Mouse (Mus musculus) C2C12 (cell line): ENCODE data around the gene Kcnd2. TPM values are rescaled to one million over a fixed set of nuclear protein-coding genes. Genes with fewer than 3 reads are reported as not detected.

ENCODE experiments used
- H3K27me3 ChIP-seq: one replicate; pipeline ENCODE4 v1.6.1; 2011; ENCODE audit not compliant: control insufficient read depth, insufficient read depth, insufficient read length
- H3K36me3 ChIP-seq: one replicate; pipeline ENCODE4 v1.6.1; 2011; ENCODE audit not compliant: control insufficient read depth, insufficient read depth
- H3K4me3 ChIP-seq: one replicate; pipeline ENCODE4 v1.5.1; 2011; ENCODE audit warnings: mild to moderate bottlenecking, control low read depth; ENCODE audit not compliant: poor library complexity, insufficient read depth, severe bottlenecking
- H3K79me2 ChIP-seq: one replicate; pipeline ENCODE4 v1.6.1; 2011; ENCODE audit not compliant: control insufficient read depth, insufficient read depth
- H3K79me3 ChIP-seq: one replicate; pipeline ENCODE4 v1.6.1; 2011; ENCODE audit warnings: low read depth, control low read depth
- H3ac ChIP-seq: one replicate; pipeline ENCODE3; 2011; ENCODE audit warnings: low read depth; ENCODE audit not compliant: control insufficient read depth, insufficient read length
- CEBPB ChIP-seq: IDR thresholded peaks from one replicate; pipeline ENCODE4 v1.6.1; 2011; ENCODE audit warnings: low read depth, mild to moderate bottlenecking, control low read depth, moderate library complexity
- CTCF ChIP-seq: IDR thresholded peaks from one replicate; pipeline ENCODE4 v1.5.1; 2011; ENCODE audit not compliant: control insufficient read depth, insufficient read depth, insufficient read length
- FOSL1 ChIP-seq: IDR thresholded peaks from one replicate; pipeline ENCODE4 v1.8.0; 2011; ENCODE audit warnings: mild to moderate bottlenecking, low read length; ENCODE audit not compliant: poor library complexity, insufficient read depth, severe bottlenecking
- MAX ChIP-seq: IDR thresholded peaks from one replicate; pipeline ENCODE4 v1.6.1; 2011; ENCODE audit warnings: mild to moderate bottlenecking, control low read depth
- MYOD1 ChIP-seq: IDR thresholded peaks from one replicate; pipeline ENCODE4 v1.6.1; 2011; ENCODE audit warnings: low read depth; ENCODE audit not compliant: control insufficient read depth, insufficient read length
- MYOG ChIP-seq: IDR thresholded peaks from one replicate; pipeline ENCODE4 v1.6.1; 2011; ENCODE audit not compliant: control insufficient read depth, insufficient read length; ENCODE audit errors: extremely low read depth
- USF1 ChIP-seq: IDR thresholded peaks from one replicate; pipeline ENCODE4 v1.6.1; 2011; ENCODE audit warnings: low read depth, mild to moderate bottlenecking, control low read depth, moderate library complexity
- polyA plus RNA-seq: library from polyadenylated mRNA; unstranded; fragments of >200 nt; fragmentation: generic; extraction: Trizol; gene quantifications from one replicate; pipeline ENCODE4 v1.2.1, GENCODE M21; 2012; ENCODE audit warnings: missing spikeins

Kcnd2 gene
- polyA plus RNA-seq, 1 experiment = not detected

- H3K36me3 ChIP-seq = no peaks in the 10 kb centered on the region
- H3K79me3 ChIP-seq = no peaks in the 10 kb centered on the region
- H3K27me3 ChIP-seq = peaks cover 4% of the 10 kb centered on the region
- no peak overlapping the region for H3K4me3 ChIP-seq
- TF ChIP-seq MYOG = no peak
- TF ChIP-seq MAX = no peak
- TF ChIP-seq CEBPB = no peak
- no peaks in the 10 kb centered on the region for H3K79me2 ChIP-seq
- H3ac ChIP-seq = no peak overlapping the region
These were observed 503.8 kb downstream of the Kcnd2 start for GRCm38 (mm10) chr6:21719121-21719520.

DNA sequence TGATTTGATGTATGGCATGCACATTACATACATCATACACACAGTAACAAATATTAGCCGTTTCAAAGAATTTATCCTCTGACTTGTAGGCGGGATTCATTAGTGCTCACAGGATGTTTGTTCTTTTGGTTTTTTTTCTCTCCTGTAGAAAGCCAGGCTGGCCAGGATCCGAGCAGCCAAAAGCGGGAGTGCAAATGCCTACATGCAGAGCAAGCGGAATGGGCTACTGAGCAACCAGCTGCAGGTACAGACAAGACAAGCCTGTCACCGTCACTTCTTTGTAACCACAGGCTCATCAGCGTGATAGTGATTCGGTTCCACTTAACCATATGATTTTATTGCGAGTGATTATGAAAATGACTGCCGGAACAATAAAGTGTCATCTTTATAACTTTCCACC, 506.9 kb downstream of the Kcnd2 start:
- no peaks in the 10 kb centered on the region for H3K36me3 ChIP-seq
- H3K79me3 ChIP-seq = no peaks in the 10 kb centered on the region
- no peak overlapping the region for H3K4me3 ChIP-seq
- TF ChIP-seq MYOG (no peak), USF1 (no peak), MYOD1 (no peak), FOSL1 (no peak), CEBPB (no peak), CTCF (no peak), MAX (no peak)
- H3ac ChIP-seq = no peak overlapping the region
- peaks cover 4% of the 10 kb centered on the region for H3K27me3 ChIP-seq
- no peaks in the 10 kb centered on the region for H3K79me2 ChIP-seq

DNA sequence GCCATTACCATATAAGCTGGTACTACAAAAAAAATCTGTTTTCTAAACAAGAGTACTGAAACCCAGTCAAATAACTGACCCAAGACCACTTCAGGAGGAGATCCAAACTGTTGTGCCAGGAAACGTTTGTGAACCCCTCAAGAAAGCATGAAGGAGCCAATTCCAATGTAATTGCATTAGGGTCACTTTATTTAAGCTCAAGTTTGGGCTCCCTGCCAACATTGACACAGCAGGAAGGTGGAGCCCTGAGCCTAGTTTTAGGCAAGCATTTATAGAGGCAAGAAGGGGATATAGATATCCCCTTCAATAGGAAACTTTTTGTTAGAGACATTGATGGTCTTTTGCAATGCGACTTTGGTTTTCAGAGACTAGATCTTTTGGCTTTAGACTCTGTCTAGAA, 525.3 kb downstream of the Kcnd2 start:
- TF ChIP-seq USF1 (no peak), FOSL1 (no peak), CEBPB (no peak), CTCF (no peak), MYOG (no peak), MYOD1 (no peak), MAX (no peak)
- no peaks in the 10 kb centered on the region for H3K79me3 ChIP-seq
- no peak overlapping the region for H3ac ChIP-seq
- H3K4me3 ChIP-seq = no peak overlapping the region
- H3K79me2 ChIP-seq = no peaks in the 10 kb centered on the region
- no peaks in the 10 kb centered on the region for H3K36me3 ChIP-seq
- H3K27me3 ChIP-seq = no peaks in the 10 kb centered on the region

DNA sequence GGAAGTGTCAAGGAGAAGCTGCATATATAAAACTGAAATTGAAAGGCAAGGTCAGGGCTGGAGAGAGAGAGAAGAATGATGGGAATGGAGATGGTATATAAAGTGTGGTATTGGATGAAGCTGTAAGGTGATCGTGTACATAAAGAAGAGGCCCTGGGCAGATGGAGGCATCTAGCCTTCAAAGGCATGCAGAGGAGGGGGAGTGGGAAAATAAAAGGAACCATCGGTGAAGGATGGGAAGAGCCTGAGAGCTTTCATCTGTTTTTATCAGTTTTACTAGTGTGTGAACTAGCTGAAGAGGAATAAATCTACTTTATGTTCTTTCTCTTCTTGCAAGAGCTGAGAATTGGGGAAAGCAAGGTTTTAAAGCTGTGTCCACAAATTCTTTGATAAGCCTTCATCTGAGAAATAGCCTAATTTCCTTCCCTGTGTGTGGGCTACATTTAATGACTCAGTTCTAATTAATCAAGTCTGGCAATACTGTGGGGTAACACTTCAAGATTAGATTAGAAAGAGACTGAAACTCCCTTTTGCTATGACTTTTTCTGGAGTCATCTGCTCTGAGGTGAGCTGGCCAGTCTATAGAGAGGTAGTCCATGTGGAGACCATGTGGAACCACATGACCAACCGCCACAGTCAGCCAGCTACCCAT, 529.4 kb downstream of the Kcnd2 start:
- H3ac ChIP-seq = no peak overlapping the region
- no peaks in the 10 kb centered on the region for H3K79me3 ChIP-seq
- H3K36me3 ChIP-seq = no peaks in the 10 kb centered on the region
- no peaks in the 10 kb centered on the region for H3K79me2 ChIP-seq
- no peaks in the 10 kb centered on the region for H3K27me3 ChIP-seq
- H3K4me3 ChIP-seq = no peak overlapping the region
- TF ChIP-seq MAX = no peak
- no peak for TF ChIP-seq MYOG
- TF ChIP-seq CTCF = no peak
- TF ChIP-seq USF1 = no peak
- TF ChIP-seq CEBPB = no peak
- TF ChIP-seq MYOD1 = no peak
- TF ChIP-seq FOSL1 = no peak

- Histone ChIP-seq H3K79me2 (no peaks in the 10 kb centered on the region), H3ac (no peak overlapping the region), H3K4me3 (no peak overlapping the region), H3K27me3 (no peaks in the 10 kb centered on the region), H3K79me3 (no peaks in the 10 kb centered on the region), H3K36me3 (no peaks in the 10 kb centered on the region)
- no peak for TF ChIP-seq MAX
- TF ChIP-seq MYOG = no peak
- no peak for TF ChIP-seq USF1
- no peak for TF ChIP-seq MYOD1
These were observed 532.2 kb downstream of the Kcnd2 start for GRCm38 (mm10) chr6:21747536-21747935.

DNA sequence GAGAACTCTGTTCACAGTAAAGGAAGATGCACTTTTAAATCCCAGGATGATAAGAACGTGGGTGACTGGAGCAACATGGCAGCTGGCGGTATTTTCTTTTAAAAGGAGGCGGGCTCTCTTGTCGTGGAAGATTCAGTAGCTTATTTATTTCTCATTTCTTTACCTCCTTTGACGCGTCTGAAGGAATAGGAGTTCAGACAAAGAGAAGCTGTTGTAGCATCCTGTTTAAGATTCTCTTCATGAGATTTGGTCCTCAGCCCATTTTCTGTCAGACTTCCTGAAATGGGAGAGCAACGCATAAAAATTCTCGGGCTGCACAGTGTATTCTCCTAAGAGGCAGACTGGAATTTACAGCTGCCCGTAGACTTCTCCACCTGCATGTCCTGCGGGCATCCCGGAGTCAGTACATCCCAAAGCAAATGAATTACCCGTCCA, 552.5 kb downstream of the Kcnd2 start:
- no peaks in the 10 kb centered on the region for H3K36me3 ChIP-seq
- no peaks in the 10 kb centered on the region for H3K79me2 ChIP-seq
- TF ChIP-seq MAX = no peak
- no peaks in the 10 kb centered on the region for H3K27me3 ChIP-seq
- H3K79me3 ChIP-seq = no peaks in the 10 kb centered on the region
- no peak overlapping the region for H3ac ChIP-seq
- H3K4me3 ChIP-seq = no peak overlapping the region
